Comparison of ENCODE assay signal across 23 mouse cellular contexts in the genomic region with DNA sequence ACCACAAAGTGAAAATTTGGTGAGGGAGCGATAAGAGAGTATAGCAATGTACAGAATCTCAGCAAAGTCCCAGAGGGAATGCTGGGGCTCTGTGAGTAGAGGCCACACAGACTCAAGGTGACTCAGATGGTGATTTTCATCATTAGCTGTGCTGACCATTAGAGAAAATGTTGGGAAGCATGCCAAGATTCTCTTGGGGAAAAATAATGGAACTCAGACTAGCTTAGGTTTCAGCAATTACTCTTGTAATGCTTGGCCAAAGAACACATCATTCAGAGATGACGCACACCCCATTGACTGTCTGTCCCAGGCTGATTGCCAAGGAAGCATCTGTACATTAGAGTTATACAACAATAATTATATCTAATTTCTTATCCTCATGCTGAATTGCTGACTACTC.
A peak's percentile ranks its signal among the peaks of the same experiment; 100 is the strongest.
DNase-seq lines count a peak whose midpoint lies in the region; ATAC-seq and TF ChIP-seq lines count a peak whose summit lies in the region.
"Had no signal": no experiment of that assay in that cellular context is flagged by ENCODE, and none has a peak within 500 bp of the region (broad histone marks: within the 10 kb centered on the region; RNA-seq: fewer than 3 reads in every experiment).

No protein-coding gene starts in this region.

- no peak for TF ChIP-seq CTCF in midbrain, postnatal 0 days (IDR thresholded peaks at IDR 0.05)

- no peaks in the 10 kb centered on the region for H3K9me3 ChIP-seq in embryonic facial prominence, embryonic 14.5 days (ENCODE audit: control insufficient read depth, low read length)
- H3K9me3 ChIP-seq in embryonic facial prominence, embryonic 10.5 days = no peaks in the 10 kb centered on the region
- H3K9me3 ChIP-seq in intestine, embryonic 16.5 days (ENCODE audit: control insufficient read depth, low read length) = no peaks in the 10 kb centered on the region
- H3K9me3 ChIP-seq in intestine, embryonic 15.5 days = no peaks in the 10 kb centered on the region
- H3K9me3 ChIP-seq in midbrain, postnatal 0 days (ENCODE audit: low read length) = no peaks in the 10 kb centered on the region
- no peaks in the 10 kb centered on the region for H3K9me3 ChIP-seq in midbrain, embryonic 15.5 days
- no peaks in the 10 kb centered on the region for H3K9me3 ChIP-seq in heart, embryonic 11.5 days (replicated peaks; ENCODE audit: control insufficient read depth, low read length)
- H3K9me3 ChIP-seq: embryonic facial prominence, embryonic 15.5 days; heart, embryonic 15.5 days; limb, embryonic 12.5 days; liver, embryonic 12.5 days had no signal

- H3K9ac ChIP-seq in embryonic facial prominence, embryonic 14.5 days (ENCODE audit: low read depth, low read length) = no peak overlapping the region
- H3K9ac ChIP-seq in intestine, embryonic 16.5 days (ENCODE audit: low read depth, low read length) = no peak overlapping the region
- H3K9ac ChIP-seq in intestine, embryonic 15.5 days = no peak overlapping the region
- no peak overlapping the region for H3K9ac ChIP-seq in midbrain, postnatal 0 days (replicated peaks; ENCODE audit: low read length, poor library complexity, severe bottlenecking)
- no peak overlapping the region for H3K9ac ChIP-seq in midbrain, embryonic 15.5 days
- H3K9ac ChIP-seq in heart, embryonic 11.5 days (ENCODE audit: low read depth, low read length) = no peak overlapping the region
- H3K9ac ChIP-seq: embryonic facial prominence, embryonic 15.5 days; heart, embryonic 15.5 days; limb, embryonic 12.5 days; liver, embryonic 12.5 days had no signal

- no peak overlapping the region for H3K4me3 ChIP-seq in embryonic facial prominence, embryonic 14.5 days (ENCODE audit: low read depth, low read length)
- no peak overlapping the region for H3K4me3 ChIP-seq in embryonic facial prominence, embryonic 10.5 days
- H3K4me3 ChIP-seq in intestine, embryonic 16.5 days (ENCODE audit: low read length) = no peak overlapping the region
- no peak overlapping the region for H3K4me3 ChIP-seq in intestine, embryonic 15.5 days (replicated peaks)
- no peak overlapping the region for H3K4me3 ChIP-seq in midbrain, postnatal 0 days (ENCODE audit: low read depth, low read length)
- H3K4me3 ChIP-seq in midbrain, embryonic 15.5 days = no peak overlapping the region
- H3K4me3 ChIP-seq in heart, embryonic 11.5 days (ENCODE audit: low read depth, low read length) = no peak overlapping the region
- H3K4me3 ChIP-seq: embryonic facial prominence, embryonic 15.5 days; gastrocnemius, adult 2 months; heart, embryonic 15.5 days; limb, embryonic 12.5 days; liver, embryonic 12.5 days had no signal

- no peaks in the 10 kb centered on the region for H3K27me3 ChIP-seq in embryonic facial prominence, embryonic 14.5 days (replicated peaks; ENCODE audit: control insufficient read depth, insufficient read depth, low read length)
- H3K27me3 ChIP-seq in embryonic facial prominence, embryonic 10.5 days (replicated peaks; ENCODE audit: low read depth, poor library complexity, severe bottlenecking) = no peaks in the 10 kb centered on the region
- H3K27me3 ChIP-seq in intestine, embryonic 16.5 days (replicated peaks; ENCODE audit: control insufficient read depth, insufficient read depth, low read length) = no peaks in the 10 kb centered on the region
- no peaks in the 10 kb centered on the region for H3K27me3 ChIP-seq in intestine, embryonic 15.5 days (replicated peaks)
- H3K27me3 ChIP-seq in midbrain, postnatal 0 days (ENCODE audit: insufficient read depth, low read length) = no peaks in the 10 kb centered on the region
- no peaks in the 10 kb centered on the region for H3K27me3 ChIP-seq in midbrain, embryonic 15.5 days (replicated peaks)
- H3K27me3 ChIP-seq in heart, embryonic 11.5 days (ENCODE audit: control insufficient read depth, insufficient read depth, low read length) = no peaks in the 10 kb centered on the region
- H3K27me3 ChIP-seq: embryonic facial prominence, embryonic 15.5 days; heart, embryonic 15.5 days; limb, embryonic 12.5 days; liver, embryonic 12.5 days had no signal

- H3K4me1 ChIP-seq in embryonic facial prominence, embryonic 14.5 days (ENCODE audit: control insufficient read depth, insufficient read depth, low read length) = no peaks in the 10 kb centered on the region
- H3K4me1 ChIP-seq in embryonic facial prominence, embryonic 10.5 days = no peaks in the 10 kb centered on the region
- no peaks in the 10 kb centered on the region for H3K4me1 ChIP-seq in intestine, embryonic 16.5 days (ENCODE audit: control insufficient read depth, insufficient read depth, low read length)
- no peaks in the 10 kb centered on the region for H3K4me1 ChIP-seq in intestine, embryonic 15.5 days (replicated peaks)
- H3K4me1 ChIP-seq in midbrain, postnatal 0 days (ENCODE audit: insufficient read depth, low read length) = no peaks in the 10 kb centered on the region
- H3K4me1 ChIP-seq in midbrain, embryonic 15.5 days = no peaks in the 10 kb centered on the region
- no peaks in the 10 kb centered on the region for H3K4me1 ChIP-seq in heart, embryonic 11.5 days (ENCODE audit: control insufficient read depth, insufficient read depth, low read length)
- H3K4me1 ChIP-seq: embryonic facial prominence, embryonic 15.5 days; heart, embryonic 15.5 days; limb, embryonic 12.5 days; liver, embryonic 12.5 days had no signal

- WGBS in embryonic facial prominence, embryonic 14.5 days = 69% methylated on average over 2 of the region's 2 CpGs
- WGBS in embryonic facial prominence, embryonic 10.5 days = 90% methylated on average over 2 of the region's 2 CpGs
- 66% methylated on average over 2 of the region's 2 CpGs for WGBS in intestine, embryonic 16.5 days
- 64% methylated on average over 2 of the region's 2 CpGs for WGBS in intestine, embryonic 15.5 days
- 80% methylated on average over 2 of the region's 2 CpGs for WGBS in midbrain, postnatal 0 days
- WGBS in midbrain, embryonic 15.5 days = 88% methylated on average over 2 of the region's 2 CpGs
- 89% methylated on average over 2 of the region's 2 CpGs for WGBS in heart, embryonic 11.5 days (ENCODE audit: insufficient replicate concordance)

- ATAC-seq in embryonic facial prominence, embryonic 14.5 days (ENCODE audit: low read depth) = peak; percentile 33
- peak; percentile 26; the same call in 1 of the 2 replicates for ATAC-seq in intestine, embryonic 16.5 days
- no peak for ATAC-seq in intestine, embryonic 15.5 days
- no peak for ATAC-seq in midbrain, postnatal 0 days (ENCODE audit: low FRiP score)
- ATAC-seq in midbrain, embryonic 15.5 days (replicated peaks) = no peak
- ATAC-seq in heart, embryonic 11.5 days (replicated peaks; ENCODE audit: insufficient number of reproducible peaks, low FRiP score, low TSS enrichment) = no peak
- ATAC-seq: liver, embryonic 12.5 days; midbrain, embryonic 16.5 days had no signal

- peak; percentile 83 for DNase-seq in embryonic facial prominence, embryonic 14.5 days (ENCODE audit: low spot score)
- no peak for DNase-seq in embryonic facial prominence, embryonic 10.5 days (ENCODE audit: low spot score)
- peak; percentile 26 for DNase-seq in midbrain, postnatal 0 days (ENCODE audit: low spot score)
- DNase-seq in skeletal muscle tissue, adult 2 months (ENCODE audit: low read depth, low spot score) = peak; percentile 10
- DNase-seq: adrenal gland, postnatal 36 days; cerebellum, adult 11-12 months; cerebellum, postnatal 25 days; embryo, embryonic 11 days; gastrocnemius, adult 2 months; heart, postnatal 4 days; kidney, adult 18-20 months; kidney, postnatal 10 days; lung, adult 18-20 months; right cerebral cortex, postnatal 25 days had no signal

- no peak overlapping the region for H3K4me2 ChIP-seq in embryonic facial prominence, embryonic 14.5 days (ENCODE audit: low read depth, low read length)
- no peak overlapping the region for H3K4me2 ChIP-seq in intestine, embryonic 16.5 days (ENCODE audit: low read depth, low read length)
- H3K4me2 ChIP-seq in intestine, embryonic 15.5 days (replicated peaks) = no peak overlapping the region
- H3K4me2 ChIP-seq in midbrain, postnatal 0 days (ENCODE audit: low read depth, low read length, poor library complexity, severe bottlenecking) = no peak overlapping the region
- H3K4me2 ChIP-seq in midbrain, embryonic 15.5 days = no peak overlapping the region
- no peak overlapping the region for H3K4me2 ChIP-seq in heart, embryonic 11.5 days
- H3K4me2 ChIP-seq: embryonic facial prominence, embryonic 15.5 days; heart, embryonic 15.5 days; limb, embryonic 12.5 days; liver, embryonic 12.5 days had no signal

- H3K36me3 ChIP-seq in embryonic facial prominence, embryonic 14.5 days (ENCODE audit: control insufficient read depth, insufficient read depth, low read length) = no peaks in the 10 kb centered on the region
- H3K36me3 ChIP-seq in embryonic facial prominence, embryonic 10.5 days (replicated peaks) = no peaks in the 10 kb centered on the region
- H3K36me3 ChIP-seq in intestine, embryonic 16.5 days (ENCODE audit: control insufficient read depth, insufficient read depth, low read length) = no peaks in the 10 kb centered on the region
- no peaks in the 10 kb centered on the region for H3K36me3 ChIP-seq in intestine, embryonic 15.5 days
- H3K36me3 ChIP-seq in midbrain, postnatal 0 days (ENCODE audit: insufficient read depth, low read length) = no peaks in the 10 kb centered on the region
- no peaks in the 10 kb centered on the region for H3K36me3 ChIP-seq in midbrain, embryonic 15.5 days (replicated peaks)
- no peaks in the 10 kb centered on the region for H3K36me3 ChIP-seq in heart, embryonic 11.5 days (ENCODE audit: control insufficient read depth, insufficient read depth, low read length)
- H3K36me3 ChIP-seq: embryonic facial prominence, embryonic 15.5 days; heart, embryonic 15.5 days; limb, embryonic 12.5 days; liver, embryonic 12.5 days had no signal

- no peak overlapping the region for H3K27ac ChIP-seq in embryonic facial prominence, embryonic 14.5 days (replicated peaks; ENCODE audit: low read depth, low read length)
- no peak overlapping the region for H3K27ac ChIP-seq in embryonic facial prominence, embryonic 10.5 days (replicated peaks)
- H3K27ac ChIP-seq in intestine, embryonic 16.5 days (ENCODE audit: low read length) = no peak overlapping the region
- H3K27ac ChIP-seq in intestine, embryonic 15.5 days = no peak overlapping the region
- no peak overlapping the region for H3K27ac ChIP-seq in midbrain, postnatal 0 days (ENCODE audit: low read depth, low read length)
- no peak overlapping the region for H3K27ac ChIP-seq in midbrain, embryonic 15.5 days
- no peak overlapping the region for H3K27ac ChIP-seq in heart, embryonic 11.5 days (ENCODE audit: low read depth, low read length)
- H3K27ac ChIP-seq: embryonic facial prominence, embryonic 15.5 days; gastrocnemius, adult 2 months; heart, embryonic 15.5 days; limb, embryonic 12.5 days; liver, embryonic 12.5 days had no signal

Comparison
In these comparisons a context has a peak if more than half of its experiments do, and no peak if none do; other contexts are left out.
1. ATAC-seq: peak in embryonic facial prominence, embryonic 14.5 days (single experiment) and intestine, embryonic 16.5 days (single experiment); none in intestine, embryonic 15.5 days (single experiment), midbrain, postnatal 0 days (single experiment), midbrain, embryonic 15.5 days (single experiment) and heart, embryonic 11.5 days (single experiment).